Mouse (Mus musculus): ENCODE data around the gene Mctp1.

DNA sequence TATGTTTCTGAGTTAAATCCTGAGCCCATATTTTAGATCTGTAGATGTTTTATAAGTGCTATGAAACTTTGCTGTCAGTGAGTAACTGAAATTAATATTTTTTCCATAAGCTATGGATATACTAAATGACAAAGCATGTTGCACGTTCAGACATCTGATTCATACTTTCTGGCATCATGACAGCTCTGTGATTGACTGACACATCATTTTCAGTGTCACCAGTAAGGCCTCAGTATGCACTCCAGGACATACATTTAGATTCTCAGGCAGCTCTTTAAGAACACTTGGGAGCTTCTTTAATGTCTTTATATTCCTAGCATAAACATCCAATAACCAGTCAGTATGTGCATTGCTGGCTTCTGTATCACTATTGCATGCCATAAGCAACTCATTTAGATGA is 659.0 kb downstream of the Mctp1 start:
- TF ChIP-seq CTCF (IDR thresholded peaks at IDR 0.05; ENCODE audit: low read depth, low read length) (no peak), POLR2A (IDR thresholded peaks at IDR 0.05; ENCODE audit: insufficient read depth, low read length) (no peak)
